Mouse (Mus musculus): Measurements from ENCODE around the gene Kcnn4.

Gene Kcnn4

GRCm38 (mm10) chr7:24366716-24367632 is 3.1 kb upstream of the Kcnn4 start:
- DNase-seq (ENCODE audit: low spot score), result no peak

GRCm38 (mm10) chr7:24368226-24368625 is 1.8 kb upstream of the Kcnn4 start:
- DNase-seq (ENCODE audit: low spot score), result no peak

GRCm38 (mm10) chr7:24368946-24369345 is 1.1 kb upstream of the Kcnn4 start:
- no peak for DNase-seq (ENCODE audit: low spot score)

GRCm38 (mm10) chr7:24371012-24371808 is 1.1 kb downstream of the Kcnn4 start:
- no peak for DNase-seq (ENCODE audit: low spot score)

- DNase-seq (ENCODE audit: low spot score), result no peak
Measured at GRCm38 (mm10) chr7:24371809-24372145, 1.7 kb downstream of the Kcnn4 start.

- DNase-seq (ENCODE audit: low spot score), result no peak
Measured at GRCm38 (mm10) chr7:24372300-24372699, 2.2 kb downstream of the Kcnn4 start.

GRCm38 (mm10) chr7:24372786-24373185 is 2.7 kb downstream of the Kcnn4 start:
- no peak for DNase-seq (ENCODE audit: low spot score)

GRCm38 (mm10) chr7:24373538-24374379 is 3.7 kb downstream of the Kcnn4 start:
- DNase-seq (ENCODE audit: low spot score), result no peak

- DNase-seq (ENCODE audit: low spot score), result no peak
Measured at GRCm38 (mm10) chr7:24376456-24376855, 6.4 kb downstream of the Kcnn4 start.

- no peak for DNase-seq (ENCODE audit: low spot score)
Measured at GRCm38 (mm10) chr7:24377091-24377865, 7.2 kb downstream of the Kcnn4 start.

- DNase-seq (ENCODE audit: low spot score), result no peak
Measured at GRCm38 (mm10) chr7:24378049-24378701, 8.1 kb downstream of the Kcnn4 start.

GRCm38 (mm10) chr7:24379934-24380333 is 9.9 kb downstream of the Kcnn4 start:
- DNase-seq (ENCODE audit: low spot score), result no peak

- DNase-seq (ENCODE audit: low spot score), result no peak
Measured at GRCm38 (mm10) chr7:24380370-24380769, 10.3 kb downstream of the Kcnn4 start.

- DNase-seq (ENCODE audit: low spot score), result no peak
Measured at GRCm38 (mm10) chr7:24382730-24383372, 12.8 kb downstream of the Kcnn4 start.

GRCm38 (mm10) chr7:24384070-24384469 is 14.0 kb downstream of the Kcnn4 start:
- no peak for DNase-seq (ENCODE audit: low spot score)

GRCm38 (mm10) chr7:24384827-24385226 is 14.8 kb downstream of the Kcnn4 start:
- DNase-seq (ENCODE audit: low spot score), result no peak

GRCm38 (mm10) chr7:24387059-24387556 is 17.0 kb downstream of the Kcnn4 start:
- DNase-seq (ENCODE audit: low spot score), result no peak

- no peak for DNase-seq (ENCODE audit: low spot score)
Measured at GRCm38 (mm10) chr7:24389516-24390187, 19.6 kb downstream of the Kcnn4 start.

- DNase-seq (ENCODE audit: low spot score), result no peak
Measured at GRCm38 (mm10) chr7:24390512-24390911, 20.4 kb downstream of the Kcnn4 start.

- no peak for DNase-seq (ENCODE audit: low spot score)
Measured at GRCm38 (mm10) chr7:24391077-24391476, 21.0 kb downstream of the Kcnn4 start.
